ENCODE assay signal across 8 mouse cellular contexts in genomic region chr6:86085518-86085917, GRCm38 (mm10). TPM values are rescaled to one million over a fixed set of nuclear protein-coding genes. Genes with fewer than 3 reads are reported as not detected.
A peak's percentile ranks its signal among the peaks of the same experiment; 100 is the strongest.
DNase-seq lines count a peak whose midpoint lies in the region; ATAC-seq and TF ChIP-seq lines count a peak whose summit lies in the region.

No protein-coding gene starts in this region.

- no peak overlapping the region for H3K27ac ChIP-seq in lung, postnatal 0 days (ENCODE audit: low read length)
- no peak overlapping the region for H3K27ac ChIP-seq in small intestine, adult 2 months (ENCODE audit: insufficient read depth, low read depth, low read length)

- TF ChIP-seq POLR2A in small intestine, adult 2 months (IDR thresholded peaks at IDR 0.05; ENCODE audit: low read depth, low read length) = no peak

- H3K27me3 ChIP-seq in lung, postnatal 0 days (replicated peaks; ENCODE audit: insufficient read depth, low read length) = no peaks in the 10 kb centered on the region
- H3K27me3 ChIP-seq in small intestine, adult 2 months (ENCODE audit: control insufficient read depth, insufficient read depth, low read length) = no peaks in the 10 kb centered on the region

- H3K4me3 ChIP-seq in lung, postnatal 0 days (ENCODE audit: low read depth, low read length) = no peak overlapping the region
- no peak overlapping the region for H3K4me3 ChIP-seq in small intestine, adult 2 months (ENCODE audit: low read depth, low read length)

- TF ChIP-seq CTCF in lung, postnatal 0 days (IDR thresholded peaks at IDR 0.05) = peak; percentile 83
- TF ChIP-seq CTCF in small intestine, adult 2 months (IDR thresholded peaks at IDR 0.05; ENCODE audit: extremely low read depth, insufficient read length, insufficient replicate concordance, low read depth, low read length) = peak; percentile 47; the same call in 1 of the 2 replicates

- ATAC-seq in lung, postnatal 0 days = no peak
- no peak for ATAC-seq in inflammation-experienced regulatory T-cells, adult 6 months

- intact Hi-C loops in left cerebral cortex, postnatal 36 days (cut with DNase I) = loop anchor here (2.0 kb wide), 1 partner anchor 21 kb away; no protein-coding TSS in a partner anchor

- peak; percentile 66 to 78 for DNase-seq in left cerebral cortex, adult 18-20 months (ENCODE audit: low spot score in 2 of 2)
- DNase-seq in left cerebral cortex, postnatal 36 days (ENCODE audit: low spot score in 2 of 2) = no peak
- peak; percentile 71 for DNase-seq in R1 (ENCODE audit: low read depth, low spot score)
- peak; percentile 84 to 87 for DNase-seq in cerebellum, adult 18-20 months
- DNase-seq in heart, postnatal 4 days = peak; percentile 71
- peak; percentile 55 for DNase-seq in lung, postnatal 0 days (ENCODE audit: low spot score)

- no peak for TF ChIP-seq EP300 in lung, postnatal 0 days (IDR thresholded peaks at IDR 0.05)

- H3K9ac ChIP-seq in lung, postnatal 0 days (replicated peaks; ENCODE audit: low read depth) = no peak overlapping the region

- H3K9me3 ChIP-seq in lung, postnatal 0 days (ENCODE audit: low read length) = no peaks in the 10 kb centered on the region

- WGBS in lung, postnatal 0 days = 61% methylated on average over 6 of the region's 6 CpGs
- 66% methylated on average over 6 of the region's 6 CpGs for WGBS in small intestine, adult 2 months

- H3K4me2 ChIP-seq in lung, postnatal 0 days (replicated peaks; ENCODE audit: low read depth, low read length) = no peak overlapping the region

- H3K4me1 ChIP-seq in lung, postnatal 0 days (ENCODE audit: insufficient read depth, low read depth, low read length) = no peaks in the 10 kb centered on the region
- H3K4me1 ChIP-seq in small intestine, adult 2 months (ENCODE audit: control insufficient read depth, insufficient read depth, insufficient read length, low read length) = no peaks in the 10 kb centered on the region

- H3K36me3 ChIP-seq in lung, postnatal 0 days (ENCODE audit: insufficient read depth, low read length) = no peaks in the 10 kb centered on the region
- H3K36me3 ChIP-seq in small intestine, adult 2 months (ENCODE audit: control insufficient read depth, insufficient read depth, low read length) = no peaks in the 10 kb centered on the region

RNA-seq across cellular contexts. Expression of gene Add2, which starts 57.0 kb away (rescaled TPM):
- total RNA-seq in left cerebral cortex, adult 18-20 months (2021) = 100 to 1,000 TPM; 199 to 218 TPM
- 100 to 1,000 TPM; 220 to 232 TPM for total RNA-seq in left cerebral cortex, postnatal 36 days (2021)
- 1 to 10 TPM; 2.3 to 3.3 TPM for total RNA-seq in heart, postnatal 4 days (2021)
- polyA plus RNA-seq in lung, postnatal 0 days (2015; fragmentation: Nextera tagmentation; extraction: Ambion mirVana) = 0.40 and 0.84 TPM in 2 replicates
- polyA plus RNA-seq in small intestine, adult 2 months (2012; rRNA removed) = 0.30 and 1.5 TPM in 2 replicates
- not detected for polyA plus RNA-seq in inflammation-experienced regulatory T-cells, adult 6 months (2017; shearing (Covaris generic))

Comparison
In these comparisons a context has a peak if more than half of its experiments do, and no peak if none do; other contexts are left out.
1. DNase-seq: peak in left cerebral cortex, adult 18-20 months (2 of 2), R1 (single experiment), cerebellum, adult 18-20 months (2 of 2), heart, postnatal 4 days (single experiment) and lung, postnatal 0 days (single experiment); none in left cerebral cortex, postnatal 36 days (0 of 2).
2. RNA of gene Add2, which starts 57.0 kb away (total RNA-seq): 220 to 232 TPM in left cerebral cortex, postnatal 36 days and 199 to 218 TPM in left cerebral cortex, adult 18-20 months; 2.3 to 3.3 TPM in heart, postnatal 4 days; every median in the first group is over 10 times any median in the second.